Mouse (Mus musculus) small intestine, adult 2 months (tissue): ENCODE data around the gene Ntm. TPM values are rescaled to one million over a fixed set of nuclear protein-coding genes. Genes with fewer than 3 reads are reported as not detected.

Experiments
- H3K27ac ChIP-seq: fragments of 200-500 bp; 2 replicates; pipeline ENCODE4 v1.5.1; 2012; ENCODE audit warnings: low read depth, low read length, control low read depth, inconsistent platforms; ENCODE audit not compliant: insufficient read depth
- H3K27me3 ChIP-seq: fragments of 200-500 bp; 2 replicates; pipeline ENCODE4 v1.6.1; 2012; ENCODE audit warnings: mild to moderate bottlenecking, moderate library complexity, low read length, inconsistent platforms; ENCODE audit not compliant: control insufficient read depth, insufficient read depth
- H3K36me3 ChIP-seq: fragments of 200-500 bp; 2 replicates; pipeline ENCODE4 v1.6.1; 2012; ENCODE audit warnings: mild to moderate bottlenecking, low read length, control low read depth, inconsistent platforms; ENCODE audit not compliant: control insufficient read depth, insufficient read depth
- H3K4me1 ChIP-seq: fragments of 200-500 bp; 2 replicates; pipeline ENCODE4 v1.6.1; 2012; ENCODE audit warnings: low read length, inconsistent platforms, mixed read lengths; ENCODE audit not compliant: control insufficient read depth, insufficient read depth, insufficient read length
- H3K4me3 ChIP-seq: fragments of 200-500 bp; 2 replicates; pipeline ENCODE4 v1.5.1; 2012; ENCODE audit warnings: low read depth, mild to moderate bottlenecking, control low read depth, inconsistent platforms, low read length, moderate library complexity
- CTCF ChIP-seq: fragments of 200-500 bp; IDR thresholded peaks from 2 replicates; pipeline ENCODE4 v1.5.1; 2012; ENCODE audit warnings: low read depth, mild to moderate bottlenecking, control low read depth, inconsistent platforms, low read length, moderate library complexity, mixed read lengths; ENCODE audit not compliant: insufficient replicate concordance, insufficient read length; ENCODE audit errors: extremely low read depth
- POLR2A ChIP-seq: fragments of 200-500 bp; IDR thresholded peaks from 2 replicates; pipeline ENCODE4 v1.6.1; 2012; ENCODE audit warnings: low read depth, mild to moderate bottlenecking, control low read depth, inconsistent platforms, low read length, moderate library complexity
- WGBS: fragments of 180-500 bp; shearing (Covaris S2); methylation state at CpG from one replicate; pipeline ENCODE4 v1.1.7; 2018; 5-methylcytosine and 5-hydroxymethylcytosine counted together
- polyA plus RNA-seq: library from polyadenylated mRNA; depleted of rRNA; stranded (reverse); fragments of >200 nt; gene quantifications from 2 replicates; pipeline ENCODE4 v1.2.3, GENCODE M21; 2012

Ntm gene
- polyA plus RNA-seq, 1 experiment, result 0.10 TPM

GRCm38 (mm10) chr9:29025603-29026002, 937.3 kb downstream of the Ntm start:
- 67% methylated on average over 4 of the region's 4 CpGs for WGBS
- Histone ChIP-seq H3K4me1 (no peaks in the 10 kb centered on the region), H3K36me3 (no peaks in the 10 kb centered on the region), H3K27me3 (no peaks in the 10 kb centered on the region), H3K4me3 (no peak overlapping the region), H3K27ac (no peak overlapping the region)
- TF ChIP-seq POLR2A, result no peak
- TF ChIP-seq CTCF, result no peak

DNA sequence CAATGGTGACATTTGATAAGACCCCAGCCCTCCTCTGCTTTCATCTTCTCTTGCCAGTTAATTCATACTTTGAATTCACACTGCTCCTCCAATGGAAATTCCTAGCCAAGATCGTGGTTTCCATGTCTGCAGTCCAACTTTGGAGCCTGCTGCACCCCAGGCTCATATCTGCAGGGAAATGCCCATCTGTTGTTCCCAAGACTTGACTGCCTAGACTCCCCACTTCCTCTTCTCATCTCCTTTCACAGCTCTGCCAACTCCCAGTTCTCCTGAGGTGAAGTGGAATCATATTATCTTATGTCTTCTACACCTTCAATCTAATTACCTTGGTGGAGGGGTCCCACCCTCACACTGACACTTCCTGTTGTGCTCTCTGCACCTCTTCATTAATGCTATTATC, 937.8 kb downstream of the Ntm start:
- no peak overlapping the region for H3K27ac ChIP-seq
- no peaks in the 10 kb centered on the region for H3K4me1 ChIP-seq
- WGBS, result 59% methylated on average over 1 of the region's 1 CpGs
- no peak overlapping the region for H3K4me3 ChIP-seq
- H3K36me3 ChIP-seq, result no peaks in the 10 kb centered on the region
- H3K27me3 ChIP-seq, result no peaks in the 10 kb centered on the region
- TF ChIP-seq POLR2A, result no peak
- no peak for TF ChIP-seq CTCF

- Histone ChIP-seq H3K4me3 (no peak overlapping the region), H3K36me3 (no peaks in the 10 kb centered on the region), H3K27ac (no peak overlapping the region), H3K27me3 (no peaks in the 10 kb centered on the region), H3K4me1 (no peaks in the 10 kb centered on the region)
- WGBS, result 78% methylated on average over 3 of the region's 3 CpGs
- TF ChIP-seq POLR2A (no peak), CTCF (no peak)
Measured at GRCm38 (mm10) chr9:29016879-29017278, 946.1 kb downstream of the Ntm start.

DNA sequence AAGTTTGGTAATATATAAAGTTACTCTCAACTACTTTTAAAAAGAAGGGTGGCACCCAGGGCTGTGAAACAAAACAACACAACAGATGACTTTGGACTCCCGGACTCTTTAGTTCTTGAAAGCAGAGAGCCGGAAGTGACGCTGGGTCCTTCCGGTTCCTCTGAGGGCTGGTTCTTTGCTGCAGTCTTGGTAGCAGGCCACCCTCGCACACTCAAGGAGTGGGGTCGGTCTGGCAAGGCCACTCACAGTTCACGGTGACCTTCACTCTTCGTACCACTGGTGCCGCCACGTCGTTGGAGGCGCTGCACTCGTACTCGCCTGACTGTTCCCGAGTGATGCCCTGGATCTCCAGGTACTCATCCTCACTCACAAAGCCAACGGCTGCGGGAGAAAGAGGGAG, 949.1 kb downstream of the Ntm start:
- Histone ChIP-seq H3K4me3 (no peak overlapping the region), H3K36me3 (no peaks in the 10 kb centered on the region), H3K4me1 (no peaks in the 10 kb centered on the region), H3K27me3 (no peaks in the 10 kb centered on the region), H3K27ac (no peak overlapping the region)
- WGBS, result 88% methylated on average over 17 of the region's 17 CpGs
- TF ChIP-seq CTCF (no peak), POLR2A (no peak)

DNA sequence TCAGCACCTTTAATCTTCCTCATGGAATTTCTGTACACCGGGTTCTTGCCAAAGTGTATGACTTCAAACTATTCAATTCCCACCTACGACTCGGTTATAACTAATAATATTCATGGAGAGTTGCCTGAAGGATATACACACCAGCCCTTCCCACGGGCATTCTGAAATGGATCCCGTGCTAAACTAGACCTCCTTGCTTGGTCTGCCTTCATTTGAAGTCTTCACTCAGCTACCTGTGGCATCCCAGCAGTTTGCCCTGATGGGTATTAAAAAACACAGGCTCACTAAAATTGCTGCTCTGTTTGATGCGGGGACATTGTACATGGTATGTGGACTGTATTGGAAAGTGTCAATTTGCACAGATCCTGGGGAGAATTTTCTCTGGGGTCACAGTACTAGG, 950.4 kb downstream of the Ntm start:
- 91% methylated on average over 6 of the region's 6 CpGs for WGBS

DNA sequence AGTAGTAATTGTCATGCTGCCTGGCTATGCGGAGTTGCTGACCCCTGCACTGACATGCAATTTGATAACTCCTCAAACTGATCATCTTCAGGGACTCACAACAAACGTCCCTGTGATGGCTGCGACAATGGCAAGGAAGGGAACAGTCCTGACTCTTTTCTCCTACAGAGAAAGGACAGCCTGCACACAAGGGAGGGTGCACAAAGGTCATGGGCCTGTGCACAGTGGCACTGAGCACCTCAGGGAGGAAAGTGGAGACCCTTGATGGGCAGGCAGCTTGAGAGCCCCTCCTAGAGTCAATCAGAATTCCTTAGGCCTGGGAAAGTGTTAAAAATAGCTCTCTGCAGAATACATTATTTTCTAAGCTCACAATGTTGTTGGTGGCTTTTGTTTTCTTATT, 951.5 kb downstream of the Ntm start:
- Histone ChIP-seq H3K27ac (no peak overlapping the region), H3K4me3 (no peak overlapping the region), H3K27me3 (no peaks in the 10 kb centered on the region), H3K36me3 (no peaks in the 10 kb centered on the region), H3K4me1 (no peaks in the 10 kb centered on the region)
- TF ChIP-seq CTCF (no peak), POLR2A (no peak)
- WGBS, result 61% methylated on average over 3 of the region's 3 CpGs

More for the DNA sequence above, 950.4 kb downstream of the Ntm start:
- no peak overlapping the region for H3K27ac ChIP-seq
- no peaks in the 10 kb centered on the region for H3K4me1 ChIP-seq
- TF ChIP-seq POLR2A, result no peak
- no peak for TF ChIP-seq CTCF
- H3K27me3 ChIP-seq, result no peaks in the 10 kb centered on the region
- H3K36me3 ChIP-seq, result no peaks in the 10 kb centered on the region
- no peak overlapping the region for H3K4me3 ChIP-seq

DNA sequence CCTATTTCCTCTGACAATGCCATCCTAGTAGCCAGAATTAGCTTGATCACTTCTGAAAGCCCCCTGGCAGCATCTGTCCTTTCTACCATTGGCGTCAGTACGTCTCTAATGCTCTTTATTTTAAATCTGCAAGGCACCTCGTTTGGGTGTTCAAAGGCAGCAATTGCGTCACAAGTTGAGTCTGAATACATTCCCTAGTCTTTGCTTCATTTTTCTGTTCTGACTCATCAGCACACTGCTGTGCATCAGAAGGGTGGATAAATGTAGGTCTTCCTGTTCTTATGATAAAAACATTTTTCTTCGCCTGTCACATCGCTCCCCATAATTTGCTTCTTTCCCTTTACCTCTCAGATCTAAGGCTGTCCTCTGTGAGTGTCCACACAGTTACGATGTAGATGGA, 958.4 kb downstream of the Ntm start:
- Histone ChIP-seq H3K4me1 (no peaks in the 10 kb centered on the region), H3K27me3 (no peaks in the 10 kb centered on the region), H3K4me3 (no peak overlapping the region), H3K27ac (no peak overlapping the region), H3K36me3 (no peaks in the 10 kb centered on the region)
- 84% methylated on average over 7 of the region's 7 CpGs for WGBS
- TF ChIP-seq POLR2A (no peak), CTCF (no peak)

GRCm38 (mm10) chr9:28999951-29000351, 963.0 kb downstream of the Ntm start:
- H3K4me1 ChIP-seq, result no peaks in the 10 kb centered on the region
- WGBS, result 55% methylated on average over 4 of the region's 4 CpGs

More at GRCm38 (mm10) chr9:28999951-29000351, 963.0 kb downstream of the Ntm start:
- H3K27ac ChIP-seq, result no peak overlapping the region
- TF ChIP-seq CTCF, result no peak
- TF ChIP-seq POLR2A, result no peak
- no peak overlapping the region for H3K4me3 ChIP-seq
- H3K36me3 ChIP-seq, result no peaks in the 10 kb centered on the region
- no peaks in the 10 kb centered on the region for H3K27me3 ChIP-seq
